Mouse (Mus musculus) large intestine, adult 2 months (tissue): ENCODE results near the gene Rab43. TPM values are rescaled to one million over a fixed set of nuclear protein-coding genes. Genes with fewer than 3 reads are reported as not detected.

Source experiments
- polyA plus RNA-seq: library from polyadenylated mRNA; depleted of rRNA; stranded (reverse); fragments of >200 nt; gene quantifications from 2 replicates; pipeline ENCODE4 v1.2.3, GENCODE M21; 2012; rRNA removed

Rab43 gene
- polyA plus RNA-seq, 1 experiment, result 48.8 TPM

Other genes with a start within 250 kb of the Rab43 start
- gene Prokr1, start 221.4 kb downstream of the Rab43 start, polyA plus RNA-seq, result 0.16 and 0.38 TPM in 2 replicates
- gene Aplf, start 140.0 kb downstream of the Rab43 start, polyA plus RNA-seq, result 3.6 and 4.6 TPM in 2 replicates
- 1.6 and 3.3 TPM in 2 replicates for gene Efcc1, start 81.3 kb downstream of the Rab43 start, polyA plus RNA-seq
- gene Gp9, start 34.1 kb downstream of the Rab43 start, polyA plus RNA-seq, result 0.75 and 0.88 TPM in 2 replicates
- gene Gm45140, start 23.6 kb upstream of the Rab43 start, polyA plus RNA-seq, result 0.16 and 1.2 TPM in 2 replicates
- 12.4 and 17.4 TPM in 2 replicates for gene Isy1, start 26.6 kb upstream of the Rab43 start, polyA plus RNA-seq
- 177 and 180 TPM in 2 replicates for gene Cnbp, start 38.9 kb upstream of the Rab43 start, polyA plus RNA-seq
- 68.1 and 77.5 TPM in 2 replicates for gene Copg1, start 75.7 kb upstream of the Rab43 start, polyA plus RNA-seq
- 19.4 and 20.3 TPM in 2 replicates for gene Hmces, start 101.8 kb upstream of the Rab43 start, polyA plus RNA-seq
- 3.0 and 5.0 TPM in 2 replicates for gene H1fx, start 169.5 kb upstream of the Rab43 start, polyA plus RNA-seq
- 144 and 174 TPM in 2 replicates for gene Rab7, start 233.1 kb upstream of the Rab43 start, polyA plus RNA-seq